Mouse (Mus musculus) NIH3T3 (cell line): ENCODE data around the gene Rad51.
A peak's percentile ranks its signal among the peaks of the same experiment; 100 is the strongest.

Experiments
- DNase-seq: peaks from one replicate; pipeline ENCODE4 v3.0.0-alpha.2; 2012; ENCODE audit warnings: low read depth

Gene Rad51

GRCm38 (mm10) chr2:119112438-119113112 lies at the start of gene Rad51:
Rad51 (plus strand) TSS chr2:119112793.
- peak; percentile 90 for DNase-seq

GRCm38 (mm10) chr2:119072397-119072796 lies 40.2 kb upstream of the Rad51 start:
- DNase-seq: no peak

GRCm38 (mm10) chr2:119086156-119086555 lies 26.4 kb upstream of the Rad51 start:
- DNase-seq: no peak

- DNase-seq: peak; percentile 69
Observed at GRCm38 (mm10) chr2:119101552-119101951, 11.0 kb upstream of the Rad51 start.

GRCm38 (mm10) chr2:119106583-119106982 lies 6.0 kb upstream of the Rad51 start:
- no peak for DNase-seq

- DNase-seq: peak; percentile 41
Observed at GRCm38 (mm10) chr2:119108554-119108953, 4.0 kb upstream of the Rad51 start.

GRCm38 (mm10) chr2:119111060-119111459 lies 1.5 kb upstream of the Rad51 start:
- DNase-seq: no peak

- peak; percentile 16 for DNase-seq
Observed at GRCm38 (mm10) chr2:119113121-119113925, 730 bp downstream of the Rad51 start.

- DNase-seq: no peak
Observed at GRCm38 (mm10) chr2:119136346-119136898, 23.8 kb downstream of the Rad51 start.

- peak; percentile 52 for DNase-seq
Observed at GRCm38 (mm10) chr2:119145199-119145598, 32.6 kb downstream of the Rad51 start.

GRCm38 (mm10) chr2:119146435-119146834 lies 33.8 kb downstream of the Rad51 start:
- DNase-seq: no peak

GRCm38 (mm10) chr2:119147160-119147678 lies 34.6 kb downstream of the Rad51 start:
- DNase-seq: no peak

- DNase-seq: no peak
Observed at GRCm38 (mm10) chr2:119147775-119148174, 35.2 kb downstream of the Rad51 start.

GRCm38 (mm10) chr2:119152255-119152654 lies 39.7 kb downstream of the Rad51 start:
- no peak for DNase-seq

- no peak for DNase-seq
Observed at GRCm38 (mm10) chr2:119154683-119155082, 42.1 kb downstream of the Rad51 start.

- no peak for DNase-seq
Observed at GRCm38 (mm10) chr2:119155388-119155787, 42.8 kb downstream of the Rad51 start.

GRCm38 (mm10) chr2:119156081-119156680 lies 43.6 kb downstream of the Rad51 start:
- DNase-seq: peak; percentile 17

- DNase-seq: peak; percentile 98
Observed at GRCm38 (mm10) chr2:119156681-119157572, 44.3 kb downstream of the Rad51 start, which contains the start of gene Rmdn3. Rmdn3 (minus strand) TSS chr2:119157034.

GRCm38 (mm10) chr2:119157836-119158235 lies 45.2 kb downstream of the Rad51 start:
- DNase-seq: no peak

- DNase-seq: no peak
Observed at GRCm38 (mm10) chr2:119161247-119161646, 48.7 kb downstream of the Rad51 start.

GRCm38 (mm10) chr2:119163135-119163534 lies 50.5 kb downstream of the Rad51 start:
- DNase-seq: no peak
